Mouse (Mus musculus): Measurements from ENCODE around the gene Agbl1. TPM values are rescaled to one million over a fixed set of nuclear protein-coding genes. Genes with fewer than 3 reads are reported as not detected.

Gene Agbl1
- polyA plus RNA-seq, 1 experiment, result not detected

- Histone ChIP-seq H3K4me1 (ENCODE audit: control insufficient read depth, insufficient read depth, insufficient read length, low read length) (no peaks in the 10 kb centered on the region), H3K4me3 (ENCODE audit: insufficient read depth, low read depth, low read length) (no peak overlapping the region), H3K27ac (replicated peaks; ENCODE audit: low read depth, low read length) (no peak overlapping the region)
Observed at GRCm38 (mm10) chr7:77132615-77133420, 903.1 kb downstream of the Agbl1 start.

GRCm38 (mm10) chr7:77134860-77135259, 905.2 kb downstream of the Agbl1 start:
- H3K4me1 ChIP-seq (ENCODE audit: control insufficient read depth, insufficient read depth, insufficient read length, low read length), result no peaks in the 10 kb centered on the region
- H3K4me3 ChIP-seq (ENCODE audit: insufficient read depth, low read depth, low read length), result no peak overlapping the region
- no peak overlapping the region for H3K27ac ChIP-seq (replicated peaks; ENCODE audit: low read depth, low read length)

- Histone ChIP-seq H3K4me3 (ENCODE audit: insufficient read depth, low read depth, low read length) (no peak overlapping the region), H3K4me1 (ENCODE audit: control insufficient read depth, insufficient read depth, insufficient read length, low read length) (no peaks in the 10 kb centered on the region), H3K27ac (replicated peaks; ENCODE audit: low read depth, low read length) (no peak overlapping the region)
Observed at GRCm38 (mm10) chr7:77138707-77139106, 909.0 kb downstream of the Agbl1 start.

GRCm38 (mm10) chr7:77147527-77147926, 917.8 kb downstream of the Agbl1 start:
- no peaks in the 10 kb centered on the region for H3K4me1 ChIP-seq (ENCODE audit: control insufficient read depth, insufficient read depth, insufficient read length, low read length)
- no peak overlapping the region for H3K27ac ChIP-seq (replicated peaks; ENCODE audit: low read depth, low read length)
- H3K4me3 ChIP-seq (ENCODE audit: insufficient read depth, low read depth, low read length), result no peak overlapping the region

- Histone ChIP-seq H3K27ac (replicated peaks; ENCODE audit: low read depth, low read length) (no peak overlapping the region), H3K4me1 (ENCODE audit: control insufficient read depth, insufficient read depth, insufficient read length, low read length) (no peaks in the 10 kb centered on the region), H3K4me3 (ENCODE audit: insufficient read depth, low read depth, low read length) (no peak overlapping the region)
Observed at GRCm38 (mm10) chr7:77148820-77149219, 919.1 kb downstream of the Agbl1 start.

GRCm38 (mm10) chr7:77149846-77150245, 920.2 kb downstream of the Agbl1 start:
- no peaks in the 10 kb centered on the region for H3K4me1 ChIP-seq (ENCODE audit: control insufficient read depth, insufficient read depth, insufficient read length, low read length)
- no peak overlapping the region for H3K4me3 ChIP-seq (ENCODE audit: insufficient read depth, low read depth, low read length)
- no peak overlapping the region for H3K27ac ChIP-seq (replicated peaks; ENCODE audit: low read depth, low read length)

- Histone ChIP-seq H3K4me1 (ENCODE audit: control insufficient read depth, insufficient read depth, insufficient read length, low read length) (no peaks in the 10 kb centered on the region), H3K4me3 (ENCODE audit: insufficient read depth, low read depth, low read length) (no peak overlapping the region), H3K27ac (replicated peaks; ENCODE audit: low read depth, low read length) (no peak overlapping the region)
Observed at GRCm38 (mm10) chr7:77152393-77152792, 922.7 kb downstream of the Agbl1 start.

GRCm38 (mm10) chr7:77152909-77153308, 923.2 kb downstream of the Agbl1 start:
- Histone ChIP-seq H3K4me3 (ENCODE audit: insufficient read depth, low read depth, low read length) (no peak overlapping the region), H3K27ac (replicated peaks; ENCODE audit: low read depth, low read length) (no peak overlapping the region), H3K4me1 (ENCODE audit: control insufficient read depth, insufficient read depth, insufficient read length, low read length) (no peaks in the 10 kb centered on the region; the same call in 1 of the 2 replicates)

- no peaks in the 10 kb centered on the region for H3K4me1 ChIP-seq (ENCODE audit: control insufficient read depth, insufficient read depth, insufficient read length, low read length)
- H3K4me3 ChIP-seq (ENCODE audit: insufficient read depth, low read depth, low read length), result no peak overlapping the region
- no peak overlapping the region for H3K27ac ChIP-seq (replicated peaks; ENCODE audit: low read depth, low read length)
Observed at GRCm38 (mm10) chr7:77164921-77165320, 935.2 kb downstream of the Agbl1 start.

All from brown adipose tissue, adult 24 weeks (tissue).